Mouse (Mus musculus) mouse trophoblast stem cell (cell line): ENCODE measurements around the gene Olfr845.

Experiments used
- in situ Hi-C, 2 experiments: fragments of 300-500 bp; cut with MseI, MboI; formaldehyde crosslinking; loops; 2 replicates in 1 of 2; 3 replicates in 1 of 2; pipeline ENCODE4 v1.15.1; 2025

Olfr845 gene

GRCm38 (mm10) chr9:19336157-19336556 lies at the start of gene Olfr845:
Gene Olfr845, plus strand, starts transcription at chr9:19336457.
- in situ Hi-C loops, result no loop called here

GRCm38 (mm10) chr9:19316047-19316446 lies 20.2 kb upstream of the Olfr845 start, which contains the start of gene Olfr844:
Gene Olfr844, plus strand, starts transcription at chr9:19316347.
- in situ Hi-C loops, result no loop called here

GRCm38 (mm10) chr9:19363905-19364304 lies 27.6 kb downstream of the Olfr845 start, which contains the start of gene Olfr846:
Gene Olfr846, minus strand, starts transcription at chr9:19364005.
- in situ Hi-C loops, result no loop called here

GRCm38 (mm10) chr9:19378569-19378968 lies 42.3 kb downstream of the Olfr845 start, which contains the start of gene Olfr847:
Gene Olfr847, minus strand, starts transcription at chr9:19378669.
- in situ Hi-C loops, result no loop called here
